Mouse (Mus musculus) neural tube, embryonic 15.5 days (tissue): Measurements from ENCODE around the gene Rragd. TPM values are rescaled to one million over a fixed set of nuclear protein-coding genes. Genes with fewer than 3 reads are reported as not detected.
A peak's percentile ranks its signal among the peaks of the same experiment; 100 is the strongest.

ENCODE experiments used
- ATAC-seq: fragments of 200-750 bp; cut with Nextera tagmentation; 2 replicates; pipeline ENCODE4 v1.8.0; 2017; ENCODE audit warnings: mild to moderate bottlenecking, moderate TSS enrichment, moderate library complexity; ENCODE audit not compliant: low FRiP score
- H3K27ac ChIP-seq: fragments of 300-500 bp; sonication (generic); replicated peaks from 2 replicates; pipeline ENCODE4 v1.5.1; 2015; ENCODE audit warnings: mild to moderate bottlenecking, inconsistent platforms
- H3K27me3 ChIP-seq: fragments of 300-500 bp; sonication (generic); replicated peaks from 2 replicates; pipeline ENCODE4 v1.6.1; 2015; ENCODE audit warnings: inconsistent platforms
- H3K36me3 ChIP-seq: fragments of 300-500 bp; sonication (generic); 2 replicates; pipeline ENCODE4 v1.6.1; 2015; ENCODE audit warnings: inconsistent platforms
- H3K4me1 ChIP-seq: fragments of 300-500 bp; sonication (generic); 2 replicates; pipeline ENCODE4 v1.6.1; 2015; ENCODE audit warnings: inconsistent platforms
- H3K4me2 ChIP-seq: fragments of 300-500 bp; sonication (generic); 2 replicates; pipeline ENCODE4 v1.6.1; 2015; ENCODE audit warnings: inconsistent platforms, mild to moderate bottlenecking, moderate library complexity
- H3K4me3 ChIP-seq: fragments of 300-500 bp; sonication (generic); replicated peaks from 2 replicates; pipeline ENCODE4 v1.5.1; 2015; ENCODE audit warnings: mild to moderate bottlenecking, inconsistent platforms
- H3K9ac ChIP-seq: fragments of 300-500 bp; sonication (generic); replicated peaks from 2 replicates; pipeline ENCODE4 v1.6.1; 2015; ENCODE audit warnings: mild to moderate bottlenecking, inconsistent platforms
- H3K9me3 ChIP-seq: fragments of 300-500 bp; sonication (generic); replicated peaks from 2 replicates; pipeline ENCODE4 v1.6.1; 2016; ENCODE audit warnings: inconsistent platforms
- WGBS: fragments of 180-500 bp; shearing (Covaris S2); methylation state at CpG from one replicate; pipeline ENCODE4 v1.1.7; 2015; ENCODE audit warnings: mixed read lengths; 5-methylcytosine and 5-hydroxymethylcytosine counted together
- polyA plus RNA-seq: library from polyadenylated mRNA; unstranded; fragments of >200 nt; fragmentation: Nextera tagmentation; extraction: Ambion mirVana; gene quantifications from 2 replicates; pipeline ENCODE4 v1.2.1, GENCODE M21; 2015

The Rragd gene
- 41.2 and 44.6 TPM in 2 replicates for polyA plus RNA-seq

DNA sequence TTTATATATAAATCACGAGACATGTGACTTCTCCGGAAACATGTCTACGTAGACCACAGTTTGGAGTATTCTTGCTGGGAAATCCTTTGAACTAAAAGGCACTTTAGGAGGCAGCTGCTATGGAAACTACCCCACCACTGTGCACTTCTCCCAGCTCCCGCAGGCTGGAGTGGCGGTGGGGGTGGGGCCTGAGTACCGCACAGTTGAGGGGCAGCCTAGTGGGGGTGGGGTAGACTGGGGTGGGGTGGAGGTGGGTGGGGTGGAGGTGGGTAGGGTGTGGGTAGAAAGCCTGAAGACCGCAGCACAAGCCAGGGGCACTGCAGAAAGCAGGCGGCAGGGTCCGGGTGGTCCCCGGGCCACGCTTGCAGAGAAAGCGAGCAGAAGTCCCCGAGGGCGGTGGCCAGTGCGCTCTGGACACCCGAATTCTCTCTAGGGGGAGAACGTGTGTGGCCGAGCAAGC, at the start of gene Rragd:
Gene Rragd, plus strand, starts transcription at position 322 of the 460 bp plus-strand sequence.
- H3K9ac ChIP-seq, result peak within 1 kb of the TSS; percentile 89
- H3K4me2 ChIP-seq, result peak within 1 kb of the TSS; percentile 92
- 2% methylated on average over 18 of the region's 18 CpGs for WGBS
- H3K27me3 ChIP-seq, result no peaks in the 10 kb centered on the region
- peaks cover 31% of the 10 kb centered on the region for H3K4me1 ChIP-seq
- peak within 1 kb of the TSS; percentile 97 for H3K4me3 ChIP-seq
- H3K36me3 ChIP-seq, result no peaks in the 10 kb centered on the region
- H3K27ac ChIP-seq, result peak within 1 kb of the TSS; percentile 92
- peak; percentile 83 for ATAC-seq
- H3K9me3 ChIP-seq, result no peaks in the 10 kb centered on the region

DNA sequence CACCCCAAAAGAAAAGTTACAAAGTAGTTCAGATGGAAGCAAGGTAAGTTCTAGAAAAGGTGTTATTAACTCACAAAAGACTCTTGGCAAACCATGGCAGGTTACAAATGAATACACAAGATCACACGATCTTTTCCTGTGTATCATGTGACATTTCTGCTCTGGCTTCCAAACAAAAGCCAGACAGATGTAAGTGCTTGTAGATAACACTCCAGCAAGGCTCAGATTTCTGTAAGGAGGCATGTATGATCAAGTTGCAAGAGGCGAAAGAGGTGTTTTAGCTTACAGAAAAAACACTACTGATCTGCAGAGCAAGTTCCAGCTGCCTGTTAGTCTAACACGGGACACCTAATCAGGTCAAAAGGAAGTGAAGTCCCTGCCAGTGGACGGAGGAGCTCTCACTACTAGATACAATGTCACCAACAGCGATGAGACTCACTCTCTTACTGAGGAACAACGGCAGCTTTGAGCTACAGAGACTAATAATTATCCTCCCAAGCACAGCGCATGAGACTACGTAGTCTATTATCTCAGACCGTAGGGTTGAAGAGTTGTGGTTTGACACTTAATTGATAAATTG, 46.0 kb upstream of the Rragd start:
- no peak overlapping the region for H3K27ac ChIP-seq
- H3K4me1 ChIP-seq, result no peaks in the 10 kb centered on the region; the same call in 1 of the 2 replicates
- H3K9ac ChIP-seq, result no peak overlapping the region
- H3K27me3 ChIP-seq, result no peaks in the 10 kb centered on the region
- H3K36me3 ChIP-seq, result no peaks in the 10 kb centered on the region
- no peak overlapping the region for H3K4me3 ChIP-seq
- H3K9me3 ChIP-seq, result no peaks in the 10 kb centered on the region
- 51% methylated on average over 9 of the region's 9 CpGs for WGBS
- no peak for ATAC-seq
- no peak overlapping the region for H3K4me2 ChIP-seq

DNA sequence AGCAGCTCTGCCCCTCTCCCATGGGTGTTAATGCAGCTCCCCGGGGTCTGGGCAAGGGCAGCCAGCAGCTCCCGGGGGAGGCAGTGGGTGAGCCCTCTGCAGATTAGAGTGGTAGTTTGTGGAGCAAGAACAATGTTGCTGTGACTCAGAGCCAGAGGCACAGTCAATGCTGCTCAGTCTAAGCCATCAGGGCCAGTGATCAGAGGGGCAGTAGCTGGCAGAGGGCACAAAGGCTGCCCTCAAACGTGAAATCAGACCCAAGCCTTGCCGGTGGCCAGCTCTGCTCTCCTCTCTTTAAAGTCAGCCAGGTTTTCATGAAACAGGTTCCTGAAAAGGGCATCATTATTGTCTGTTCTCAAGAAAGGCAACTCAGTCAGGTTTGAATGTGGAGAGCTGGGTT, 43.3 kb upstream of the Rragd start:
- Histone ChIP-seq H3K36me3 (no peaks in the 10 kb centered on the region), H3K27ac (peak overlapping the region; percentile 18; the same call in 1 of the 2 replicates), H3K9ac (no peak overlapping the region), H3K4me3 (no peak overlapping the region), H3K4me1 (no peaks in the 10 kb centered on the region), H3K27me3 (no peaks in the 10 kb centered on the region), H3K4me2 (no peak overlapping the region), H3K9me3 (no peaks in the 10 kb centered on the region)
- WGBS, result 50% methylated on average over 4 of the region's 4 CpGs
- 0 out of 2 replicates have a peak, but pooled peaks have one; percentile 35 for ATAC-seq

GRCm38 (mm10) chr4:32939964-32940363, 42.9 kb upstream of the Rragd start:
- Histone ChIP-seq H3K4me1 (no peaks in the 10 kb centered on the region), H3K9ac (no peak overlapping the region), H3K27ac (0 out of 2 replicates have a peak overlapping the region, but pooled peaks have one; percentile 18), H3K36me3 (no peaks in the 10 kb centered on the region), H3K27me3 (no peaks in the 10 kb centered on the region), H3K4me3 (no peak overlapping the region), H3K4me2 (no peak overlapping the region), H3K9me3 (no peaks in the 10 kb centered on the region)
- WGBS, result 50% methylated on average over 5 of the region's 5 CpGs
- no peak for ATAC-seq

DNA sequence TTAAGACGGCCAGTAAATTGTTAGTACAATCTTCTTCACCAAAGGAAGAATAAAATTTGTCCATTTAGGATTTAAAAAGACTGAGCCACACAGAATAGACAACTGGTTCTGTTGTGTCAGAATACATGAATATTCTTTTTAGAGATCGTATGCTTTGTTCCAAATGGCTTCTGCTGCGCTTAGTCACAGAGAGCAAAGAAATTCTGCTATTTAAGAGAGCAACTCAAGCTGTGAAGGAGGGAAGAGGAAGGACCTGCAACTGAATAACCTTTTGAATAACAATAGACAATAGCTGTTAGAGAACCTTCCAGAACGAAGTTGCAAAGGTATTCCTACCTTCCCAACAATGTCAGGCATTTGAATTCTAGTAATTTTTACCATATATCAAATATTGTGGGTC, 41.9 kb upstream of the Rragd start:
- ATAC-seq, result no peak
- H3K9ac ChIP-seq, result no peak overlapping the region
- no peaks in the 10 kb centered on the region for H3K27me3 ChIP-seq
- no peaks in the 10 kb centered on the region for H3K9me3 ChIP-seq
- WGBS, result 48% methylated on average over 4 of the region's 4 CpGs
- H3K4me2 ChIP-seq, result no peak overlapping the region
- H3K4me1 ChIP-seq, result no peaks in the 10 kb centered on the region
- no peaks in the 10 kb centered on the region for H3K36me3 ChIP-seq
- H3K4me3 ChIP-seq, result no peak overlapping the region
- no peak overlapping the region for H3K27ac ChIP-seq

GRCm38 (mm10) chr4:32947631-32948030, 35.2 kb upstream of the Rragd start:
- ATAC-seq, result no peak
- Histone ChIP-seq H3K4me3 (no peak overlapping the region), H3K9me3 (no peaks in the 10 kb centered on the region), H3K9ac (no peak overlapping the region), H3K4me1 (peaks cover 29% of the 10 kb centered on the region), H3K27ac (no peak overlapping the region), H3K4me2 (0 out of 2 replicates have a peak overlapping the region, but pooled peaks have one; percentile 5), H3K27me3 (no peaks in the 10 kb centered on the region), H3K36me3 (no peaks in the 10 kb centered on the region)
- 24% methylated on average over 4 of the region's 4 CpGs for WGBS

GRCm38 (mm10) chr4:32948696-32949095, 34.1 kb upstream of the Rragd start:
- Histone ChIP-seq H3K27me3 (no peaks in the 10 kb centered on the region), H3K36me3 (no peaks in the 10 kb centered on the region), H3K9me3 (no peaks in the 10 kb centered on the region), H3K27ac (peak overlapping the region; percentile 10; the same call in 1 of the 2 replicates), H3K4me2 (peak overlapping the region; percentile 11), H3K4me3 (no peak overlapping the region), H3K4me1 (peaks cover 31% of the 10 kb centered on the region), H3K9ac (no peak overlapping the region)
- WGBS, result 46% methylated on average over 10 of the region's 10 CpGs
- no peak for ATAC-seq

DNA sequence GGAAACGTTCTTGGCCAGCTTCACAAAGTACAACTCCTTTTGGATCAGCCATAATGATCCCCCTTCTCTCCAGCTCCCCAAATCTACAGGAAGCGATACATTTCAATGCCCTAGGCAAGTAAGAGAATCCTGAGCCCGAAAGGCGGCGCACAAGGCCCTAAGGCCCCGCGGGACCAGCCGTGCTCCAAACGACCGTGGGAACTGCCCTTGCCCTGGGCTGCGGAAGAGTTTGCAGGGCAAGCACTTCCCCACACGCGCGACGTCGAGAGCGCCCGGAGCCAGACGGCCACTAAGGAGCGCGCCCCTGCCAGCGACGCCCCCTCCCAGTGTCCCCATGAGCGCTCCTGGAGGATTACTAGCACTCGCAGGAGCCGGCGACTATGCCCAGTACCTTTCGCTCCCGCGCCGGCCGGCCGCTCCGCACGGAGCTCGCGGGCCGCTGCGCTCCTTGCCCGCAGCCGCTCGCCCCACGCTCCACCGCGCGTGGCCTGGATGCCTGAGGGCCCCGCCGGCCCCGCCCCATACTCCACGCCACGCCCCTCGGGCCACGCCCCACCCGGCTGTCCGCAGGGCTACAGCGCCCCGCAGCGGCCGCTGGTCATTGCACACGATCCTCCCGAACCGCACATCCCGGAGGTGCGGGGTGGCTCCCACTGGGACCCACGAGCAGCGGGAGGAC, 32.3 kb upstream of the Rragd start, which contains the start of gene Ankrd6:
Gene Ankrd6, minus strand, starts transcription at position 486 of the 679 bp plus-strand sequence.
- Histone ChIP-seq H3K4me3 (peak within 1 kb of the TSS; percentile 83), H3K36me3 (no peaks in the 10 kb centered on the region), H3K9me3 (no peaks in the 10 kb centered on the region), H3K4me1 (peaks cover 31% of the 10 kb centered on the region), H3K4me2 (peak within 1 kb of the TSS; percentile 91), H3K27me3 (no peaks in the 10 kb centered on the region), H3K9ac (peak within 1 kb of the TSS; percentile 67), H3K27ac (peak within 1 kb of the TSS; percentile 58; the same call in 1 of the 2 replicates)
- peak; percentile 97 for ATAC-seq
- WGBS, result under 1% methylated on average over 56 of the region's 66 CpGs

GRCm38 (mm10) chr4:32951035-32951940, 31.5 kb upstream of the Rragd start:
- H3K9me3 ChIP-seq, result no peaks in the 10 kb centered on the region
- WGBS, result 5% methylated on average over 34 of the region's 34 CpGs
- ATAC-seq, result peak; percentile 71
- H3K36me3 ChIP-seq, result no peaks in the 10 kb centered on the region
- H3K4me2 ChIP-seq, result peak overlapping the region; percentile 91
- no peak overlapping the region for H3K27ac ChIP-seq
- peak overlapping the region; percentile 67 for H3K9ac ChIP-seq
- H3K4me1 ChIP-seq, result peaks cover 31% of the 10 kb centered on the region
- H3K27me3 ChIP-seq, result no peaks in the 10 kb centered on the region
- peak overlapping the region; percentile 83 for H3K4me3 ChIP-seq

GRCm38 (mm10) chr4:32952681-32953080, 30.2 kb upstream of the Rragd start:
- 6% methylated on average over 7 of the region's 7 CpGs for WGBS
- no peak overlapping the region for H3K27ac ChIP-seq

GRCm38 (mm10) chr4:32956423-32956822, 26.4 kb upstream of the Rragd start:
- H3K9me3 ChIP-seq, result no peaks in the 10 kb centered on the region
- no peaks in the 10 kb centered on the region for H3K36me3 ChIP-seq
- no peak for ATAC-seq
- peaks cover 12% of the 10 kb centered on the region for H3K4me1 ChIP-seq
- H3K9ac ChIP-seq, result no peak overlapping the region
- no peak overlapping the region for H3K27ac ChIP-seq
- no peak overlapping the region for H3K4me3 ChIP-seq
- H3K27me3 ChIP-seq, result no peaks in the 10 kb centered on the region
- 38% methylated on average over 2 of the region's 2 CpGs for WGBS
- no peak overlapping the region for H3K4me2 ChIP-seq

More at GRCm38 (mm10) chr4:32952681-32953080, 30.2 kb upstream of the Rragd start:
- Histone ChIP-seq H3K9ac (no peak overlapping the region), H3K4me2 (peak overlapping the region; percentile 91), H3K9me3 (no peaks in the 10 kb centered on the region), H3K27me3 (no peaks in the 10 kb centered on the region), H3K4me1 (peaks cover 27% of the 10 kb centered on the region), H3K4me3 (0 out of 2 replicates have a peak overlapping the region, but pooled peaks have one; percentile 83), H3K36me3 (no peaks in the 10 kb centered on the region)
- no peak for ATAC-seq
